Mouse (Mus musculus) left cerebral cortex, adult 8-10 months (tissue): ENCODE data around the gene Arl15. TPM values are rescaled to one million over a fixed set of nuclear protein-coding genes. Genes with fewer than 3 reads are reported as not detected.

ENCODE experiments used
- DNase-seq, 2 experiments: peaks; one replicate each; pipeline ENCODE4 v3.0.0; 2022; ENCODE audit warnings: low spot score in 2 of 2
- total RNA-seq, 4 experiments: library from RNA; stranded (reverse); gene quantifications; 2 replicates each; pipeline ENCODE4 v1.2.4; 2022

Gene Arl15
- total RNA-seq, 4 experiments from 2014 or later = 29.9 to 36.1 (median 33.4) TPM

DNA sequence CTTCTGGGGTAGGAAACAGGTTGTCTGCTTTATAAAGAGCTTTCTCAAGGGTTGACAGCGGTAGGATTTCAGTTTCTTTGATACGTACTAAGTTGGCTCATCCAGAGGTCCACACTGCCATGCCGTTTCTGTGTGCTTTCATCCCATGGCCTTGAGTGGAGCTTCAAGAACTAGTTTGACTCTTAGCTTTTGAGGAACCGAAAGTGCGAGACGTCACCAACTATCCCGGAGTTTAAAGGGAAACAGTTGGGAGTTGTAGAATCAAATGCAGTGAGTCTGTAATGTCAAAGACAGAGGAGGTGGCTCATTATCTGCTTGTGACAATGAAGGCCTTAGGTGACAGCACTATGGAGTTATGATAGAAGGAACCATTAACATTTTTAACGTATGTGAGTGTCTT, 49.6 kb downstream of the Arl15 start:
- no peak for DNase-seq

GRCm38 (mm10) chr13:113844717-113845116, 50.4 kb downstream of the Arl15 start:
- DNase-seq = no peak

- no peak for DNase-seq
Measured at GRCm38 (mm10) chr13:113845229-113845628, 50.9 kb downstream of the Arl15 start.

- no peak for DNase-seq
Measured at GRCm38 (mm10) chr13:113846413-113846812, 52.1 kb downstream of the Arl15 start.

- no peak for DNase-seq
Measured at GRCm38 (mm10) chr13:113850431-113851034, 56.2 kb downstream of the Arl15 start.

- no peak for DNase-seq
Measured at GRCm38 (mm10) chr13:113851602-113852375, 57.5 kb downstream of the Arl15 start.

DNA sequence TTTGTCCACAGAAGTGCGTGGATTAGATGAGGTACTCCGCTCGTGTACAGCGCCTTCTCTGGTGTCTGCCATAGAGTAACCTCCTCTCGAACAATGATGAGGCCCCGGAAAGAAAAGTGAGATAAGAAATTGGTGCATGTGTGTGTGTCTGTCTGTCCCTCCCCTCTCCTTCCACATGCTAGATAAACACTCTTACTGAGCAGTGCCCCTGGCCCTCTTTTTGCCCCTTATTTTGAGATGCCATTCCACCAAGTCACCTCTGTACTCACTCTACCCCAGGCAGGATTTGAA, 58.0 kb downstream of the Arl15 start:
- DNase-seq = no peak

DNA sequence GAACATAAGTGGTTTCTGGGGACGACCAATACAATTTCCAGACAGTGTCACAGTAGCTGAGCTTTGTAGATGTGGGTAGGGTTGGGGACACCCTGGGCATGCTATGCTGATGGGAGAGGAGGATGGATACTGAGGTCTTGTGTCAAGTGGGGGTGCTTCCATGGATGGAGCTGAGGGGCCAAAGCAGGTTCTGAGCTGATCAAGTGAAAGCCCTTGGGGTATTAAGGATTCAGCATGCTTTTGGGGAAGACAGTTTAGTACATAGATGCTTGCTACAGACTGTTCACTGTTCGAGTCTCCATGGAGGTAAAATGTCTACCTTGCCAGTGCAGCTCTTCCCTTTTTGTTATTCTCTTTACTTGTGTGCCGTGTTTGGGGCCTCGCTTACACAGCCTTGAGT, 59.8 kb downstream of the Arl15 start:
- no peak for DNase-seq

GRCm38 (mm10) chr13:113854551-113855312, 60.4 kb downstream of the Arl15 start:
- no peak for DNase-seq

DNA sequence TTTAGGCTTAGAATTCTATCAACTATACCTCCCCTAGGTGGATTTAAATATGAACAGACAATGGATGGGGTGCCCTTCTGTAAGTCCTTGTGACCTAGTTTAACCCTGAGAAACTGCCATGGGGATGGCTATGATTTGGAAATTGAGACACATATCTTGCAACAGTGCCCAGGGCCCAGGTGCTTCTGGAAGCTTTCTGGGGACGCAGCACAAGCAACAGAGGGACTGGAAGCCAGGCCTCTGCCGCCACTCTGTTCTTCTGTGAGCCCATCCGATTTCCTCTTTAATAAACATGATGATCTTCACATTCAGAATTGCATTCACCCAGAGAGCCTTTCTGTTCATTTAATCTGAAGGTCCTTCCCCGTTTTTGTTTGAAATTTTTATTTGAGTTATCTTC, 62.6 kb downstream of the Arl15 start:
- no peak for DNase-seq

- no peak for DNase-seq
Measured at GRCm38 (mm10) chr13:113858667-113859391, 64.5 kb downstream of the Arl15 start.

- DNase-seq = no peak
Measured at GRCm38 (mm10) chr13:113859392-113859776, 65.1 kb downstream of the Arl15 start.

DNA sequence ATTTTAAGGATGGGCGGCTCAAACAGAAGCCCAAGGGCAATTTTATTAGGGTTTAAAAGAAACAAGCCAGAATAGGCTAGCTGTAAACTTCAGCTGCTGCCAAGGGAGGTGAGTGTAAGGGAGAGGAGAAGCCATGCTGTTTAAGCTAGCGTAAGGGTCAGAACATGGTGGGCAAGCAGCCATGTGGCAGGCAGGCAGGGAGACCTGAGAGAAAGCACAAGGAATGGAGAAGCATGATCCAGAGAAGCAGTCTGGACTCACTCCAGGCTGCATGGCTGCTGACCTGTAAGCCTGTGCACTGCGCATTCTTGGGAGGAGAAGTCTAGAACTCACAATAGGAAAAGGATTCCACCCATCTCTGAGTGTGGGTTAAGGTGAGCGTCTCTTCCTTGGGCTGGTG, 66.5 kb downstream of the Arl15 start:
- no peak for DNase-seq

DNA sequence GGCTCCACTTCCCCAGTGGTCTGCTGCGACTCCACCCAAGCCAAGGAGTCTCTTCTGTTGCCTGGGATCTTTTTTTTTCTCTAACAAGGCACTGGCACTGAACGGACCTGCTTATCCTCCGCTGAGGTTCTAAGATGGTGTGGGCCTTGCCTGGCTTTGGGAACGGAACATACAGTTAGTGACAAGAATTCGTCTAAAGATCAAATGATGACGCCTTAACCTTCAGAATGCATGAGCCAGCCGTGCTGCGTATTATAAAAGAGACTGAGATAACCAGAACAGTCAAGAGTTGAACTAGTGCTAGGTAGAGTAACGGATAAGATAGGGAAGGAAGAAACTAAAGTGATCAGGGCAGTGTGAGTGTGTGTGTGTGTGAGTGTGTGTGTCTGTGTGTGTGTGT, 66.9 kb downstream of the Arl15 start:
- no peak for DNase-seq

- no peak for DNase-seq
Measured at GRCm38 (mm10) chr13:113862951-113863350, 68.6 kb downstream of the Arl15 start.

DNA sequence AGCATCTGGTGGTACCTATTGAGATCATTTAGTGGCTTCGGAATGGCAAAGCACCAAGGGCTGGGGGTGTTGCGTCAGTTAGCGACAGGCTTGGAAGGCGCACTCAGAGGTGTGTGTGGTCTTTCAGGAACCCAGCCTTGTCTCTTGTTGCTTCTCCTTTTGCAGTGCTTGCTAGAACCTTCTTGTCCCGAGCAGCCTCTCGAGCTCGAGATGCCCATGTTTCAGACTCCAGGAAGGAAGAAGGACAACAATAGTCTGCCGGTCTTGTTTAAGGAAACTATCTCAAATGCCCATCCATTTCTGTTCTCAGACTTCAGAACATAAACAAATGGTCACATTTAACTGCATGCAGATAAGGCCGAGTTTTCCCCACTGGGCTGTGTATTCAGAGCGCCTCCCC, 69.4 kb downstream of the Arl15 start:
- DNase-seq = no peak

- no peak for DNase-seq
Measured at GRCm38 (mm10) chr13:113864278-113864677, 70.0 kb downstream of the Arl15 start.

DNA sequence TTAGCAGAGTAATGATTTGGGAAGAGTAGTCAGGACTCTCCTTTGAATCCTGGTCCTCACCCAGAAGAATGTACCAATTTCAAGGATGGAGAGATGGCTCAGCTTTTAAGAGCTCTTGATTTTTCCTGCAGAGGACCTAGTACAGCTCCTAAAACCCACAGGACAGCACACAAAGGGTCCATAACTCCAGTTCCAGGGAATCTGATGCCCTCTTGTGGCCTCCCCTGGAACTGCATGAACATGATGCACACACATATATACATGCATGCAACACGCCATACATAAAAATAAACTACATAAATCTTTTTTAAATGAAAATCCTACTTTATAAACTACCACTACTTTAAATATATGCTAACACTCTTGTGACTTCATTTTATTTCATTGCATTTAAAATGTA, 70.6 kb downstream of the Arl15 start:
- DNase-seq = peak in 1 of 2 experiments; percentile 49

DNA sequence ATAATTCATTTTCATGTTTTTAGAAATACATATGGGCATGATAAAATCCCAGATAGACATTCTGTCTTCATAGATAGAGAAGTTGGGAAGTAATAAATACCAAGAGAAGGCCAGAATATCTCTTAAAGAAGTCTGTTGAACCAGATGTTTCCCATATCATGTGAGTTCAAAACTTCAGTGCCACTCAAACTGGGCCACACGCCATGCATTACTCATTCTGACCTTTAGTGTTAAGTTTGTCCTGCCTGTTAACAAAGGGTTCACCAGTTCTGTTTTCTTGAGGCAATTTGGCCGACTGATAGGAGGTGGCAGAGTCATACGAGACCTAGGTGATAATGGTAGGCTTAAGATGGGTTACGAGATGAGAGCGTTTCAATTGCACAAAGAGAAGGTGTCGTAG, 71.1 kb downstream of the Arl15 start:
- DNase-seq = no peak

DNA sequence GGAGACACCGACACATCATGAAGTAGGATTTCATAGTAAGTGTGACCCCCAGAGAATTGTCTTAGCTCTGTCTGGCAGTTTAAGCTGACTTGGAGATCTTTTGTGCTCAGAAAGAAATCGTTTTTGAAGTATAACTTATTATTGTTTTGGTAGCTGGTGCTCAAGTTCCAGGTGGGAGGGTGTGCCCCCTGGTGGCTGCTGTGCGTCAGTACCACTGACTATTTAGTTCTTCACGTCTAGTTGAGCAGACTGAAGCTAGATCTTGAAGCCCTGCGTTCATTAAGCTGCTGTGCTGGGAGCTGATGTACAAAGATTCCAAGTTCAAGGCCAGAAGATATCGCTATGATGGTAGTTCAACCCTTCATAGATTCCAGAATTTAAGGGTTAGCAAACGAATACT, 71.5 kb downstream of the Arl15 start:
- DNase-seq = peak in 1 of 2 experiments; percentile 37

DNA sequence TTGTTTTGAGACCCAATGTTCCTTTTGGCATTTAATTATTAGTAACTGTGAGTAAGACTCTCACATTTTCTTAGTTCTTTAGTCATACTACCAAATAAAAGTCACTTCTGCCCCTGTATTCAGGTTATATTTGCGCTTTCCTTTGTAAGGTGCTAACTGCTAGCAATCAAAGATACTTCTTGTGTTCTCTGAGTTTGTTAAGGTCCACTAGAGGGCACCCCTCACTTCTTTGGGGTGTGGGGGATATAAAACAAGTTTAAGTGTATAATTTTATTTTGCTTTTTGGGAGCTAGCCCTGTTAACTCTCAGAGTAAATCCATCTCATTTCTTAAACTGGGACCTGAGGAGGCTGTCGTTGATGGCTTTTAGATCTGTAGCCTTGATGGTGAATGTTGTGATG, 73.4 kb downstream of the Arl15 start:
- DNase-seq = no peak
